Mouse (Mus musculus): Measurements from ENCODE around the gene Dhfr. TPM values are rescaled to one million over a fixed set of nuclear protein-coding genes. Genes with fewer than 3 reads are reported as not detected.

Dhfr gene
- polyA plus RNA-seq, 1 experiment from 2014 or later = 15.8 TPM

Other genes with a start within 250 kb of the Dhfr start
- gene Rasgrf2, start 223.1 kb upstream of the Dhfr start, polyA plus RNA-seq (2015; fragmentation: Nextera tagmentation; extraction: Ambion mirVana) = 0.15 and 0.32 TPM in 2 replicates
- 1.3 and 1.9 TPM in 2 replicates for gene Gm20379, start 48.7 kb upstream of the Dhfr start, polyA plus RNA-seq (2015; fragmentation: Nextera tagmentation; extraction: Ambion mirVana)
- 32.6 and 34.0 TPM in 2 replicates for gene Msh3, start 277 bp downstream of the Dhfr start, polyA plus RNA-seq (2015; fragmentation: Nextera tagmentation; extraction: Ambion mirVana)
- not detected in 2 replicates for gene Ankrd34b, start 71.2 kb downstream of the Dhfr start, polyA plus RNA-seq (2015; fragmentation: Nextera tagmentation; extraction: Ambion mirVana)
- gene Fam151b, start 129.3 kb downstream of the Dhfr start, polyA plus RNA-seq (2015; fragmentation: Nextera tagmentation; extraction: Ambion mirVana) = 0.18 and 0.52 TPM in 2 replicates
- gene Zfyve16, start 176.1 kb downstream of the Dhfr start, polyA plus RNA-seq (2015; fragmentation: Nextera tagmentation; extraction: Ambion mirVana) = 12.2 and 14.9 TPM in 2 replicates
- gene Spz1, start 221.4 kb downstream of the Dhfr start, polyA plus RNA-seq (2015; fragmentation: Nextera tagmentation; extraction: Ambion mirVana) = not detected in 2 replicates

All from embryonic facial prominence, embryonic 13.5 days (tissue).